Mouse (Mus musculus): ENCODE results near the gene Dab2.

- TF ChIP-seq GATA1 (IDR thresholded peaks at IDR 0.05; ENCODE audit: low read length) (no peak), TAL1 (IDR thresholded peaks at IDR 0.05; ENCODE audit: low read length) (no peak)
Measured at GRCm38 (mm10) chr15:6409031-6409430, 109.4 kb downstream of the Dab2 start.

All from erythroblast, embryonic 14.5 days (primary cell).